Mouse (Mus musculus): ENCODE data around the gene Sfxn4. TPM values are rescaled to one million over a fixed set of nuclear protein-coding genes. Genes with fewer than 3 reads are reported as not detected.

Gene Sfxn4
- total RNA-seq, 2 experiments from 2014 or later: 7.4 to 9.5 TPM

GRCm38 (mm10) chr19:60843324-60843723 is 18.0 kb downstream of the Sfxn4 start:
- DNase-seq: no peak

GRCm38 (mm10) chr19:60837747-60838146 is 23.5 kb downstream of the Sfxn4 start:
- DNase-seq: peak; percentile 42 to 82

GRCm38 (mm10) chr19:60818677-60819076 is 42.6 kb downstream of the Sfxn4 start:
- DNase-seq: peak in 1 of 2 experiments; percentile 18

- no peak for DNase-seq
These were observed 48.1 kb downstream of the Sfxn4 start for GRCm38 (mm10) chr19:60813133-60813532.

GRCm38 (mm10) chr19:60812036-60812389 is 49.3 kb downstream of the Sfxn4 start:
- no peak for DNase-seq

- peak; percentile 96 for DNase-seq
These were observed 49.9 kb downstream of the Sfxn4 start, which contains the start of gene Fam45a for GRCm38 (mm10) chr19:60811098-60812035. Gene Fam45a (plus strand): TSS chr19:60811585.

- no peak for DNase-seq
These were observed 51.4 kb downstream of the Sfxn4 start for GRCm38 (mm10) chr19:60809927-60810326.

- no peak for DNase-seq
These were observed 56.4 kb downstream of the Sfxn4 start for GRCm38 (mm10) chr19:60804903-60805302.

- DNase-seq: no peak
These were observed 61.3 kb downstream of the Sfxn4 start for GRCm38 (mm10) chr19:60799867-60800569.

- no peak for DNase-seq
These were observed 63.9 kb downstream of the Sfxn4 start for GRCm38 (mm10) chr19:60797415-60797814.

- DNase-seq: no peak
These were observed 66.0 kb downstream of the Sfxn4 start for GRCm38 (mm10) chr19:60795244-60795643.

- DNase-seq: no peak
These were observed 68.0 kb downstream of the Sfxn4 start for GRCm38 (mm10) chr19:60793170-60793707.

- no peak for DNase-seq
These were observed 70.1 kb downstream of the Sfxn4 start for GRCm38 (mm10) chr19:60791164-60791563.

GRCm38 (mm10) chr19:60790551-60791161 is 70.6 kb downstream of the Sfxn4 start, which contains the start of gene Eif3a:
Gene Eif3a (minus strand): TSS chr19:60790658.
- peak; percentile 95 to 96 for DNase-seq

GRCm38 (mm10) chr19:60789919-60790506 is 71.3 kb downstream of the Sfxn4 start:
- peak; percentile 57 to 66 for DNase-seq

- DNase-seq: peak in 1 of 2 experiments; percentile 21
These were observed 71.8 kb downstream of the Sfxn4 start for GRCm38 (mm10) chr19:60789452-60789851.

- no peak for DNase-seq
These were observed 72.9 kb downstream of the Sfxn4 start for GRCm38 (mm10) chr19:60788214-60788960.

- DNase-seq: no peak
These were observed 73.7 kb downstream of the Sfxn4 start for GRCm38 (mm10) chr19:60787465-60788150.

All from heart, adult 18-20 months (tissue).